ENCODE assay signal across 8 mouse cellular contexts in genomic region chr5:134098341-134098902, GRCm38 (mm10). TPM values are rescaled to one million over a fixed set of nuclear protein-coding genes. Genes with fewer than 3 reads are reported as not detected.
DNase-seq lines count a peak whose midpoint lies in the region; ATAC-seq and TF ChIP-seq lines count a peak whose summit lies in the region.

No protein-coding gene starts in this region.

- DNase-seq in heart, adult 2 months = no peak
- no peak for DNase-seq in heart, adult 8-10 months (ENCODE audit: low spot score)
- peak; percentile 80 for DNase-seq in kidney, adult 2 months
- DNase-seq in thymus, postnatal 10 days (ENCODE audit: low spot score in 2 of 2) = no peak
- DNase-seq in B cell, adult 2 months = no peak

- no peaks in the 10 kb centered on the region for H3K27me3 ChIP-seq in heart, adult 2 months (ENCODE audit: control insufficient read depth, insufficient read depth, low read length)
- H3K27me3 ChIP-seq in embryonic facial prominence, embryonic 13.5 days = no peaks in the 10 kb centered on the region
- H3K27me3 ChIP-seq in kidney, adult 2 months (replicated peaks; ENCODE audit: control insufficient read depth, insufficient read depth, low read length) = no peaks in the 10 kb centered on the region
- no peaks in the 10 kb centered on the region for H3K27me3 ChIP-seq in midbrain, embryonic 12.5 days

- WGBS in heart, adult 2 months = 62% methylated on average over 13 of the region's 13 CpGs
- WGBS in embryonic facial prominence, embryonic 13.5 days = 38% methylated on average over 13 of the region's 13 CpGs
- 42% methylated on average over 13 of the region's 13 CpGs for WGBS in kidney, adult 2 months
- 38% methylated on average over 13 of the region's 13 CpGs for WGBS in midbrain, embryonic 12.5 days

- TF ChIP-seq EP300 in heart, adult 2 months (IDR thresholded peaks at IDR 0.05; ENCODE audit: insufficient read depth, low read depth, low read length) = no peak

- H3K79me2 ChIP-seq in heart, adult 2 months (replicated peaks; ENCODE audit: control insufficient read depth, insufficient read depth, low read length) = no peaks in the 10 kb centered on the region

- no peak for ATAC-seq in embryonic facial prominence, embryonic 13.5 days (ENCODE audit: insufficient number of reproducible peaks, insufficient read depth, low FRiP score, low TSS enrichment, low read depth)
- ATAC-seq in midbrain, embryonic 12.5 days (ENCODE audit: low FRiP score, low read depth) = no peak
- no peak for ATAC-seq in erythroid progenitor cell, adult 5-6 weeks (replicated peaks; ENCODE audit: low FRiP score, poor library complexity, severe bottlenecking)

- no peaks in the 10 kb centered on the region for H3K36me3 ChIP-seq in heart, adult 2 months (ENCODE audit: control insufficient read depth, insufficient read depth, low read length)
- H3K36me3 ChIP-seq in embryonic facial prominence, embryonic 13.5 days = no peaks in the 10 kb centered on the region
- no peaks in the 10 kb centered on the region for H3K36me3 ChIP-seq in kidney, adult 2 months (ENCODE audit: control insufficient read depth, insufficient read depth, low read length)
- no peaks in the 10 kb centered on the region for H3K36me3 ChIP-seq in midbrain, embryonic 12.5 days

- peaks cover 6% of the 10 kb centered on the region for H3K4me1 ChIP-seq in heart, adult 2 months (ENCODE audit: control insufficient read depth, insufficient read depth, low read length)
- H3K4me1 ChIP-seq in embryonic facial prominence, embryonic 13.5 days = peaks cover 26% of the 10 kb centered on the region
- peaks cover 11% of the 10 kb centered on the region; the same call in 1 of the 2 replicates for H3K4me1 ChIP-seq in kidney, adult 2 months (ENCODE audit: control insufficient read depth, insufficient read depth, low read length)
- peaks cover 34% of the 10 kb centered on the region for H3K4me1 ChIP-seq in midbrain, embryonic 12.5 days

- no peak overlapping the region; the same call in 1 of the 2 replicates for H3K27ac ChIP-seq in heart, adult 2 months
- no peak overlapping the region; the same call in 1 of the 2 replicates for H3K27ac ChIP-seq in embryonic facial prominence, embryonic 13.5 days
- H3K27ac ChIP-seq in kidney, adult 2 months (ENCODE audit: insufficient read depth, low read depth, low read length) = peak overlapping the region; percentile 89
- peak overlapping the region; percentile 68 for H3K27ac ChIP-seq in midbrain, embryonic 12.5 days (replicated peaks)

- no peak for TF ChIP-seq CTCF in heart, adult 2 months (IDR thresholded peaks at IDR 0.05)
- TF ChIP-seq CTCF in kidney, adult 2 months (conservative IDR thresholded peaks at IDR 0.05; ENCODE audit: insufficient read depth, insufficient read length, low read depth, low read length) = no peak

- peak overlapping the region; percentile 68; the same call in 1 of the 2 replicates for H3K9ac ChIP-seq in heart, adult 2 months (ENCODE audit: low read depth, low read length)
- H3K9ac ChIP-seq in embryonic facial prominence, embryonic 13.5 days = peak overlapping the region; percentile 78
- peak overlapping the region; percentile 69; the same call in 1 of the 2 replicates for H3K9ac ChIP-seq in midbrain, embryonic 12.5 days (replicated peaks)

- TF ChIP-seq POLR2A in heart, adult 2 months (IDR thresholded peaks at IDR 0.05; ENCODE audit: insufficient read depth, low read depth, low read length) = no peak
- no peak for TF ChIP-seq POLR2A in kidney, adult 2 months (IDR thresholded peaks at IDR 0.05; ENCODE audit: low read depth, low read length)

- intact Hi-C loops in heart, adult 2 months (cut with DNase I) = loop anchor here (5.0 kb wide), 1 partner anchor 79 kb away; the partner anchor contains the start of gene Rcc1l

- H3K9me3 ChIP-seq in embryonic facial prominence, embryonic 13.5 days = no peaks in the 10 kb centered on the region
- H3K9me3 ChIP-seq in midbrain, embryonic 12.5 days = no peaks in the 10 kb centered on the region

- H3K4me2 ChIP-seq in embryonic facial prominence, embryonic 13.5 days = peak overlapping the region; percentile 87
- H3K4me2 ChIP-seq in midbrain, embryonic 12.5 days (replicated peaks) = peak overlapping the region; percentile 87

- peak overlapping the region; percentile 88 for H3K4me3 ChIP-seq in heart, adult 2 months
- H3K4me3 ChIP-seq in embryonic facial prominence, embryonic 13.5 days = peak overlapping the region; percentile 67
- peak overlapping the region; percentile 63; the same call in 1 of the 2 replicates for H3K4me3 ChIP-seq in kidney, adult 2 months (ENCODE audit: insufficient read depth, low read depth, low read length)
- peak overlapping the region; percentile 84 for H3K4me3 ChIP-seq in midbrain, embryonic 12.5 days

RNA-seq across cellular contexts. Expression of gene Castor2, which starts 1.1 kb away (rescaled TPM):
- 10 to 100 TPM; 20.7 to 21.1 TPM for total RNA-seq in heart, adult 2 months (2021)
- polyA plus RNA-seq in heart, adult 2 months (2012; rRNA removed) = 14.2 and 18.2 TPM in 2 replicates
- total RNA-seq in heart, adult 8-10 months (2022) = 10 to 100 TPM; 21.6 to 32.9 (median 25.9) TPM
- polyA plus RNA-seq in embryonic facial prominence, embryonic 13.5 days (2015; fragmentation: Nextera tagmentation; extraction: Ambion mirVana) = 6.0 and 7.0 TPM in 2 replicates
- 27.5 and 39.3 TPM in 2 replicates for polyA plus RNA-seq in kidney, adult 2 months (2012; rRNA removed)
- 20.6 and 20.9 TPM in 2 replicates for polyA plus RNA-seq in midbrain, embryonic 12.5 days (2016; fragmentation: Nextera tagmentation; extraction: Ambion mirVana)
- 12.3 TPM in 1 of 2 replicates, not detected in the other for total RNA-seq in erythroid progenitor cell, adult 5-6 weeks (2015; ENCODE audit: low replicate concordance)
- total RNA-seq in erythroid progenitor cell, adult 5-6 weeks (2017; ENCODE audit: low replicate concordance) = 0.39 and 0.45 TPM in 2 replicates

Comparison
In these comparisons a context has a peak if more than half of its experiments do, and no peak if none do; other contexts are left out.
1. H3K27ac ChIP-seq: peak in kidney, adult 2 months (single experiment) and midbrain, embryonic 12.5 days (single experiment); none in heart, adult 2 months (single experiment) and embryonic facial prominence, embryonic 13.5 days (single experiment).
2. Peak in every context shown above with its lines, with median percentiles within 50 percentile points of each other: H3K4me3 ChIP-seq and H3K9ac ChIP-seq.